ENCODE assay signal across 10 mouse cellular contexts in genomic region chr6:97396351-97396956, GRCm38 (mm10).
DNase-seq lines count a peak whose midpoint lies in the region; ATAC-seq and TF ChIP-seq lines count a peak whose summit lies in the region.
"Had no signal": no experiment of that assay in that cellular context is flagged by ENCODE, and none has a peak within 500 bp of the region (broad histone marks: within the 10 kb centered on the region; RNA-seq: fewer than 3 reads in every experiment).

No protein-coding gene starts in this region.

- DNase-seq in heart, adult 11 months, result peak; percentile 88
- no peak for DNase-seq in heart, adult 2 months
- peak; percentile 73 for DNase-seq in right cerebral cortex, postnatal 10 days (ENCODE audit: low spot score in 2 of 2)
- no peak for DNase-seq in right cerebral cortex, adult 18-20 months
- peak; percentile 62 for DNase-seq in limb, embryonic 14.5 days (ENCODE audit: low spot score)
- no peak for DNase-seq in testis, postnatal 10 days (ENCODE audit: low spot score)
- no peak for DNase-seq in frontal cortex, postnatal 25 days (ENCODE audit: low spot score in 2 of 2)
- DNase-seq: gastrocnemius, postnatal 10 days had no signal

- TF ChIP-seq CTCF in heart, adult 2 months (IDR thresholded peaks at IDR 0.05), result no peak

- ATAC-seq in limb, embryonic 14.5 days (ENCODE audit: low FRiP score, low read depth), result no peak
- peak; percentile 56; the same call in 1 of the 2 replicates for ATAC-seq in stomach, embryonic 16.5 days (ENCODE audit: insufficient read depth, low FRiP score)

- H3K79me2 ChIP-seq in heart, adult 2 months (replicated peaks; ENCODE audit: control insufficient read depth, insufficient read depth, low read length), result no peaks in the 10 kb centered on the region

- no peak overlapping the region for H3K9ac ChIP-seq in heart, adult 2 months (ENCODE audit: low read depth, low read length)
- no peak overlapping the region for H3K9ac ChIP-seq in limb, embryonic 14.5 days (ENCODE audit: low read depth, low read length, severe bottlenecking)
- H3K9ac ChIP-seq in stomach, embryonic 16.5 days (ENCODE audit: low read length), result peak overlapping the region; percentile 29; the same call in 1 of the 2 replicates
- H3K9ac ChIP-seq: limb, embryonic 13.5 days had no signal

- H3K4me1 ChIP-seq in heart, adult 2 months (ENCODE audit: control insufficient read depth, insufficient read depth, low read length), result peaks cover 3% of the 10 kb centered on the region
- H3K4me1 ChIP-seq in limb, embryonic 14.5 days (ENCODE audit: control insufficient read depth, insufficient read depth, low read length), result peaks cover 11% of the 10 kb centered on the region
- peaks cover 17% of the 10 kb centered on the region for H3K4me1 ChIP-seq in stomach, embryonic 16.5 days (ENCODE audit: control insufficient read depth, insufficient read depth, low read length)

- 51% methylated on average over 9 of the region's 9 CpGs for WGBS in heart, adult 2 months
- whole genome bisulfite sequencing in limb, embryonic 14.5 days, result 33% methylated on average over 9 of the region's 9 CpGs
- 36% methylated on average over 9 of the region's 9 CpGs for WGBS in stomach, embryonic 16.5 days

- H3K9me3 ChIP-seq in limb, embryonic 14.5 days (ENCODE audit: control insufficient read depth, low read length), result no peaks in the 10 kb centered on the region
- H3K9me3 ChIP-seq in stomach, embryonic 16.5 days (replicated peaks; ENCODE audit: control insufficient read depth, low read length), result no peaks in the 10 kb centered on the region
- H3K9me3 ChIP-seq: limb, embryonic 13.5 days had no signal

- no peaks in the 10 kb centered on the region for H3K27me3 ChIP-seq in heart, adult 2 months (ENCODE audit: control insufficient read depth, insufficient read depth, low read length)
- H3K27me3 ChIP-seq in limb, embryonic 14.5 days (ENCODE audit: control insufficient read depth, insufficient read depth, low read length), result no peaks in the 10 kb centered on the region
- H3K27me3 ChIP-seq in stomach, embryonic 16.5 days (ENCODE audit: control insufficient read depth, insufficient read depth, low read length), result no peaks in the 10 kb centered on the region
- H3K27me3 ChIP-seq: limb, embryonic 13.5 days had no signal

- no peak overlapping the region for H3K27ac ChIP-seq in heart, adult 2 months
- H3K27ac ChIP-seq in limb, embryonic 14.5 days (replicated peaks; ENCODE audit: low read depth, low read length), result no peak overlapping the region
- 0 out of 2 replicates have a peak overlapping the region, but pooled peaks have one; percentile 16 for H3K27ac ChIP-seq in stomach, embryonic 16.5 days (ENCODE audit: low read length)
- H3K27ac ChIP-seq: limb, embryonic 13.5 days had no signal

- no peak for TF ChIP-seq EP300 in heart, adult 2 months (IDR thresholded peaks at IDR 0.05; ENCODE audit: insufficient read depth, low read depth, low read length)

- intact Hi-C loops in heart, adult 2 months (cut with DNase I), result no loop called here

- H3K4me3 ChIP-seq in heart, adult 2 months, result no peak overlapping the region
- no peak overlapping the region for H3K4me3 ChIP-seq in limb, embryonic 14.5 days (replicated peaks; ENCODE audit: low read length)
- no peak overlapping the region for H3K4me3 ChIP-seq in stomach, embryonic 16.5 days (replicated peaks; ENCODE audit: low read length)
- H3K4me3 ChIP-seq: limb, embryonic 13.5 days had no signal

- no peaks in the 10 kb centered on the region for H3K36me3 ChIP-seq in heart, adult 2 months (ENCODE audit: control insufficient read depth, insufficient read depth, low read length)
- H3K36me3 ChIP-seq in limb, embryonic 14.5 days (ENCODE audit: control insufficient read depth, insufficient read depth, low read length), result no peaks in the 10 kb centered on the region
- H3K36me3 ChIP-seq in stomach, embryonic 16.5 days (ENCODE audit: control insufficient read depth, insufficient read depth, low read length), result no peaks in the 10 kb centered on the region
- H3K36me3 ChIP-seq: limb, embryonic 13.5 days had no signal

- no peak overlapping the region for H3K4me2 ChIP-seq in limb, embryonic 14.5 days (replicated peaks; ENCODE audit: low read depth, low read length, severe bottlenecking)
- no peak overlapping the region for H3K4me2 ChIP-seq in stomach, embryonic 16.5 days (ENCODE audit: low read depth, low read length)

- TF ChIP-seq POLR2A in heart, adult 2 months (IDR thresholded peaks at IDR 0.05; ENCODE audit: insufficient read depth, low read depth, low read length), result no peak
- no peak for TF ChIP-seq POLR2A in limb, embryonic 14.5 days (IDR thresholded peaks at IDR 0.05; ENCODE audit: borderline replicate concordance, extremely low read depth, insufficient read depth, insufficient read length)

Comparison
In these comparisons a context has a peak if more than half of its experiments do, and no peak if none do; other contexts are left out.
1. DNase-seq: peak in heart, adult 11 months (single experiment), right cerebral cortex, postnatal 10 days (2 of 2) and limb, embryonic 14.5 days (single experiment); none in heart, adult 2 months (0 of 2), right cerebral cortex, adult 18-20 months (single experiment), testis, postnatal 10 days (single experiment) and frontal cortex, postnatal 25 days (0 of 2).